Mouse (Mus musculus): Measurements from ENCODE around the gene Tlx2.

DNA sequence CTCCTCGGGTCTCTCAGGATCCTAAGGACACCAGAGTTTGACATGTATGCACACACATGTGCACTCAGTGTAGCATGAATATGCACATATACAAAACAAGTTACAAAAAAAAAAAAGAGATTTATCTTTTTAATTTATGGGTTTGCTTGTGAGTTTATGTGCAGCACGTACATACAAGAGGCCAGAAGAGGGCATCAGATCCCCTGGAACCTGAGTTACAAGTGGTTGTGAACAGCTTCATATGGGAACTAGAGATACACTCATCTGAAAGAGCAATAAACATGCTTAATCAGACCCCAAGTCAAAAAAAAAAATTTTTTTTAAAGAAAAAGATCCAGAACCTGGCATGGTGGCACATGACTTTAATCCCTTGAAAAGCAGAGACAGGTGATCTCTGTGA, 4.9 kb upstream of the Tlx2 start:
- TF ChIP-seq CTCF (IDR thresholded peaks at IDR 0.05; ENCODE audit: low read depth, low read length) = no peak
- no peak for TF ChIP-seq POLR2AphosphoS5 (IDR thresholded peaks at IDR 0.05; ENCODE audit: insufficient replicate concordance, low read depth, low read length)
- no peak for TF ChIP-seq GATA1 (IDR thresholded peaks at IDR 0.05; ENCODE audit: borderline replicate concordance, low read length)
- no peak for TF ChIP-seq TAL1 (conservative IDR thresholded peaks at IDR 0.05; ENCODE audit: low read depth, low read length)
